ENCODE assay signal across 8 mouse cellular contexts in genomic region chr11:79994271-79994988, GRCm38 (mm10). TPM values are rescaled to one million over a fixed set of nuclear protein-coding genes. Genes with fewer than 3 reads are reported as not detected.
A peak's percentile ranks its signal among the peaks of the same experiment; 100 is the strongest.
DNase-seq lines count a peak whose midpoint lies in the region; ATAC-seq and TF ChIP-seq lines count a peak whose summit lies in the region.

No protein-coding gene starts in this region.

- no peaks in the 10 kb centered on the region for H3K9me3 ChIP-seq in heart, postnatal 0 days (replicated peaks; ENCODE audit: control insufficient read depth, low read length)
- no peaks in the 10 kb centered on the region for H3K9me3 ChIP-seq in hindbrain, embryonic 14.5 days (ENCODE audit: control insufficient read depth, low read length)
- H3K9me3 ChIP-seq in midbrain, embryonic 14.5 days (ENCODE audit: control insufficient read depth, low read length), result no peaks in the 10 kb centered on the region

- H3K4me3 ChIP-seq in heart, postnatal 0 days (ENCODE audit: low read depth, low read length), result peak overlapping the region; percentile 88
- peak overlapping the region; percentile 33 for H3K4me3 ChIP-seq in bone marrow, adult 2 months (replicated peaks; ENCODE audit: control insufficient read depth, low read depth, low read length)
- H3K4me3 ChIP-seq in hindbrain, embryonic 14.5 days (replicated peaks; ENCODE audit: low read length), result peak overlapping the region; percentile 99
- peak overlapping the region; percentile 92 for H3K4me3 ChIP-seq in midbrain, embryonic 14.5 days (replicated peaks; ENCODE audit: low read depth, low read length)

- ATAC-seq in heart, postnatal 0 days (ENCODE audit: insufficient read depth, low read depth), result no peak
- no peak for ATAC-seq in hindbrain, embryonic 14.5 days (ENCODE audit: low FRiP score)
- no peak for ATAC-seq in midbrain, embryonic 14.5 days (ENCODE audit: low FRiP score, low TSS enrichment)
- ATAC-seq in CD4-positive, CD25-positive, alpha-beta regulatory T cell, adult 4 months, result no peak

- intact Hi-C loops in left cerebral cortex, postnatal 4 days (cut with DNase I), result no loop called here

- H3K4me2 ChIP-seq in heart, postnatal 0 days (ENCODE audit: low read depth, low read length), result peak overlapping the region; percentile 63
- H3K4me2 ChIP-seq in hindbrain, embryonic 14.5 days (replicated peaks), result peak overlapping the region; percentile 86
- H3K4me2 ChIP-seq in midbrain, embryonic 14.5 days (ENCODE audit: low read length), result peak overlapping the region; percentile 78

- no peaks in the 10 kb centered on the region for H3K27me3 ChIP-seq in heart, postnatal 0 days (ENCODE audit: control insufficient read depth, insufficient read depth, low read length)
- H3K27me3 ChIP-seq in hindbrain, embryonic 14.5 days (ENCODE audit: control insufficient read depth, insufficient read depth, low read length), result no peaks in the 10 kb centered on the region
- H3K27me3 ChIP-seq in midbrain, embryonic 14.5 days (ENCODE audit: control insufficient read depth, insufficient read depth, low read length), result no peaks in the 10 kb centered on the region

- H3K36me3 ChIP-seq in heart, postnatal 0 days (replicated peaks; ENCODE audit: control insufficient read depth, insufficient read depth, low read length), result peaks cover 13% of the 10 kb centered on the region
- peaks cover 22% of the 10 kb centered on the region for H3K36me3 ChIP-seq in hindbrain, embryonic 14.5 days (replicated peaks; ENCODE audit: control insufficient read depth, insufficient read depth)
- peaks cover 18% of the 10 kb centered on the region for H3K36me3 ChIP-seq in midbrain, embryonic 14.5 days (ENCODE audit: control insufficient read depth, insufficient read depth, low read length)

- no peak for TF ChIP-seq POLR2A in bone marrow, adult 2 months (IDR thresholded peaks at IDR 0.05; ENCODE audit: borderline replicate concordance, control insufficient read depth, low read depth, low read length)

- peak overlapping the region; percentile 85 for H3K9ac ChIP-seq in heart, postnatal 0 days (replicated peaks; ENCODE audit: low read depth, low read length)
- peak overlapping the region; percentile 91 for H3K9ac ChIP-seq in hindbrain, embryonic 14.5 days
- H3K9ac ChIP-seq in midbrain, embryonic 14.5 days (replicated peaks; ENCODE audit: low read length), result peak overlapping the region; percentile 84

- WGBS in heart, postnatal 0 days, result 3% methylated on average over 7 of the region's 7 CpGs
- WGBS in bone marrow, adult 2 months, result 3% methylated on average over 7 of the region's 7 CpGs
- 5% methylated on average over 7 of the region's 7 CpGs for WGBS in hindbrain, embryonic 14.5 days
- WGBS in midbrain, embryonic 14.5 days, result 4% methylated on average over 7 of the region's 7 CpGs

- no peak for TF ChIP-seq CTCF in heart, postnatal 0 days (IDR thresholded peaks at IDR 0.05; ENCODE audit: low read depth)
- TF ChIP-seq CTCF in bone marrow, adult 2 months (IDR thresholded peaks at IDR 0.05; ENCODE audit: control insufficient read depth, insufficient read depth, low read length), result no peak

- no peak overlapping the region for H3K27ac ChIP-seq in heart, postnatal 0 days (ENCODE audit: low read depth)
- H3K27ac ChIP-seq in bone marrow, adult 2 months (ENCODE audit: control insufficient read depth, insufficient read depth, low read depth, low read length, poor library complexity), result no peak overlapping the region
- H3K27ac ChIP-seq in hindbrain, embryonic 14.5 days, result no peak overlapping the region
- H3K27ac ChIP-seq in midbrain, embryonic 14.5 days (replicated peaks; ENCODE audit: low read depth, low read length), result no peak overlapping the region

- TF ChIP-seq EP300 in heart, postnatal 0 days (IDR thresholded peaks at IDR 0.05; ENCODE audit: low read depth), result no peak

- H3K4me1 ChIP-seq in heart, postnatal 0 days (ENCODE audit: control insufficient read depth, insufficient read depth), result no peaks in the 10 kb centered on the region; the same call in 1 of the 2 replicates
- H3K4me1 ChIP-seq in bone marrow, adult 2 months (ENCODE audit: control insufficient read depth, insufficient read depth, low read length), result peaks cover 2% of the 10 kb centered on the region; the same call in 1 of the 2 replicates
- peaks cover 4% of the 10 kb centered on the region; the same call in 1 of the 2 replicates for H3K4me1 ChIP-seq in hindbrain, embryonic 14.5 days (replicated peaks; ENCODE audit: control insufficient read depth, insufficient read depth, low read length)
- peaks cover 4% of the 10 kb centered on the region for H3K4me1 ChIP-seq in midbrain, embryonic 14.5 days (ENCODE audit: control insufficient read depth, insufficient read depth, low read length)

- no peak for DNase-seq in heart, postnatal 0 days (ENCODE audit: low spot score)
- no peak for DNase-seq in heart, adult 11 months
- no peak for DNase-seq in hindbrain, embryonic 14.5 days (ENCODE audit: low spot score)
- DNase-seq in midbrain, embryonic 14.5 days, result peak; percentile 22
- DNase-seq in thymus, postnatal 36 days, result no peak
- DNase-seq in left cerebral cortex, postnatal 4 days, result no peak

RNA-seq across cellular contexts. Expression of gene Suz12, which starts 1.5 kb away (rescaled TPM):
- 17.3 and 23.0 TPM in 2 replicates for total RNA-seq in heart, postnatal 0 days (2014; rRNA removed; ENCODE audit: low replicate concordance)
- 9.2 and 9.4 TPM in 2 replicates for polyA plus RNA-seq in heart, postnatal 0 days (2015; fragmentation: Nextera tagmentation; extraction: Ambion mirVana)
- 38.7 and 39.0 TPM in 2 replicates for polyA plus RNA-seq in bone marrow, adult 2 months (2011; ENCODE audit: insufficient read depth, insufficient read length, low replicate concordance, missing spikeins)
- 15.3 and 17.2 TPM in 2 replicates for polyA plus RNA-seq in hindbrain, embryonic 14.5 days (2014; fragmentation: Nextera tagmentation; extraction: Ambion mirVana)
- polyA plus RNA-seq in midbrain, embryonic 14.5 days (2014; fragmentation: Nextera tagmentation; extraction: Ambion mirVana), result 18.1 and 21.4 TPM in 2 replicates
- 10 to 100 TPM; 22.3 to 33.0 TPM for polyA plus RNA-seq in CD4-positive, CD25-positive, alpha-beta regulatory T cell, adult 4 months (2017; shearing (Covaris generic))
- 10 to 100 TPM; 46.8 to 46.9 TPM for total RNA-seq in left cerebral cortex, postnatal 4 days (2021)

RNA-seq across cellular contexts. Expression of gene Utp6, which starts 32.2 kb away (rescaled TPM):
- total RNA-seq in heart, postnatal 0 days (2014; rRNA removed; ENCODE audit: low replicate concordance), result 7.0 and 8.7 TPM in 2 replicates
- 21.7 and 22.4 TPM in 2 replicates for polyA plus RNA-seq in heart, postnatal 0 days (2015; fragmentation: Nextera tagmentation; extraction: Ambion mirVana)
- polyA plus RNA-seq in bone marrow, adult 2 months (2011; ENCODE audit: insufficient read depth, insufficient read length, low replicate concordance, missing spikeins), result 18.1 and 27.5 TPM in 2 replicates
- 45.2 and 50.1 TPM in 2 replicates for polyA plus RNA-seq in hindbrain, embryonic 14.5 days (2014; fragmentation: Nextera tagmentation; extraction: Ambion mirVana)
- polyA plus RNA-seq in midbrain, embryonic 14.5 days (2014; fragmentation: Nextera tagmentation; extraction: Ambion mirVana), result 32.9 and 51.9 TPM in 2 replicates
- 10 to 100 TPM; 39.3 to 52.3 TPM for polyA plus RNA-seq in CD4-positive, CD25-positive, alpha-beta regulatory T cell, adult 4 months (2017; shearing (Covaris generic))
- total RNA-seq in left cerebral cortex, postnatal 4 days (2021), result 10 to 100 TPM; 35.0 to 47.8 TPM

Comparison
In these comparisons a context has a peak if more than half of its experiments do, and no peak if none do; other contexts are left out.
1. H3K4me3 ChIP-seq: peak in every context shown above with its lines; median percentile 99 in hindbrain, embryonic 14.5 days; 92 in midbrain, embryonic 14.5 days; 88 in heart, postnatal 0 days; 33 in bone marrow, adult 2 months.